Mouse (Mus musculus): ENCODE measurements at regions not wholly inside any gene's neighbourhood (a gene's known extent, or its start where the extent isn't known, plus 50 kb on each side); places are given as distances from the start of the nearest gene placed in this dataset.
A peak's percentile ranks its signal among the peaks of the same experiment; 100 is the strongest.

DNA sequence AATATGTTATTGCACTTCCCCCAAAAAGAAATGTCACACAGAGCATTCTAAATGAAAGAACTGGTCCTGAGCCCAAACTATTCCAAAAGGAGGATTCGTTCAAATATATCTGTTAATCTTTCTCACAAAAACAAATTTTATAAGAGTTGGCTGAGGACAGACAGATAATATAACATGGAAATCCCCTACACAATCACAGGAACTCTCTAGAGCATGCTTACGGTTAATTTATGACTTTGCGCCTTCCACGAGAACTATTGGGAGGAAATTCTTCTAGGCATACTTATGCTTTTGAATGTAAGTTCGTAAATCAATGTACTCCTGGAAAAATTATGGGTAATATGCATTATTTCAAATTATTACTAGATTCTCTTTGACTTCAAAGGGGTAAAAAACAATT, 144.1 kb upstream of the Gimd1 start:
- no peak for DNase-seq

- peak; percentile 6 to 9 for DNase-seq
Measured at GRCm38 (mm10) chr3:132506095-132506494, 123.5 kb upstream of the Gimd1 start.

DNA sequence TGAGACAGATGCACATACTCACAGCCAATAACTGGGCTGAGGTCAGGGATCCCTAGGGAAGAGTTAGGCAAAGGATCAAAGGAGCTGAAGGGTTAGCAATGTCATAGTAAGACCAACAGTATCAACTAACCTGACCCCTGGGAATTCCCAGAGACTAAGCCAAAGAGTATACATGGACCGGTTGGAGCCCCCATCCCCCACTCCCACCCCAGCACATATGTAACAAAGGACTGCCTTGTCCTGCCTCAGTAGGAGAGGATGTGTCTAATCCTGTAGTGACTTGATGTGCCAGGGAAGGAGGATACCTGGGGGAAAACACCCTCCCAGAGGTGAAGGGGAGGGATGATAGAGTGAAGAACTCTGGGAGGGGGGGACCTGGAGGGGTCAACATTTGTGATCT, 119.4 kb upstream of the Gimd1 start:
- DNase-seq = no peak

DNA sequence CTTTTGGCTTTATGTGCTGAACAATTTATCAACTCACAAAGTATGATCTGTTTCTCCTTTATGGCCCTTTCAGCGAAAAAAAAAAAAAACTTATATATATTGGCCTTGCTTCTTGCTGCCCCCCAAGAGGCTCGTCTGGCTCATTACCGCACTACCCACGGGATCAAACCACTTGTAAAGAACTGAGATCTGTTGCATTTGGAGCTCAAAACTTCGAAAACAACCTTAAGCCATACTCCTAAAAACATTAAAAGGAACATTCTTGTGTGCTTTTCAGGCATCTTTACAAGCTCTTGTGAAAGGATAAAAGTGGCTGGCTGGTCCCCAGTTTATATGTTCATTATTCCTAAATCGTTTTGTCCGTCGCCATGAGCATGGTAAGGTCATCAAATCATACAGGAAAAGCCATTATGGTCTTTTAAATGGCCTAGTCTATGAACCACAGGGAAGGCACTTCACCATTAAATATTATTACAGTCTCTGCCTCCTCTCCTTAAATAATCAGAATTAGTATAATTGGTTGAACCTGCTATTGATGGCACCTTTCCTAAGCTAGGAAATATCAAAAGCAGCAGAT, 117.0 kb upstream of the Gimd1 start:
- no peak for DNase-seq

- DNase-seq = no peak
Measured at GRCm38 (mm10) chr3:132533323-132533904, 96.2 kb upstream of the Gimd1 start.

DNA sequence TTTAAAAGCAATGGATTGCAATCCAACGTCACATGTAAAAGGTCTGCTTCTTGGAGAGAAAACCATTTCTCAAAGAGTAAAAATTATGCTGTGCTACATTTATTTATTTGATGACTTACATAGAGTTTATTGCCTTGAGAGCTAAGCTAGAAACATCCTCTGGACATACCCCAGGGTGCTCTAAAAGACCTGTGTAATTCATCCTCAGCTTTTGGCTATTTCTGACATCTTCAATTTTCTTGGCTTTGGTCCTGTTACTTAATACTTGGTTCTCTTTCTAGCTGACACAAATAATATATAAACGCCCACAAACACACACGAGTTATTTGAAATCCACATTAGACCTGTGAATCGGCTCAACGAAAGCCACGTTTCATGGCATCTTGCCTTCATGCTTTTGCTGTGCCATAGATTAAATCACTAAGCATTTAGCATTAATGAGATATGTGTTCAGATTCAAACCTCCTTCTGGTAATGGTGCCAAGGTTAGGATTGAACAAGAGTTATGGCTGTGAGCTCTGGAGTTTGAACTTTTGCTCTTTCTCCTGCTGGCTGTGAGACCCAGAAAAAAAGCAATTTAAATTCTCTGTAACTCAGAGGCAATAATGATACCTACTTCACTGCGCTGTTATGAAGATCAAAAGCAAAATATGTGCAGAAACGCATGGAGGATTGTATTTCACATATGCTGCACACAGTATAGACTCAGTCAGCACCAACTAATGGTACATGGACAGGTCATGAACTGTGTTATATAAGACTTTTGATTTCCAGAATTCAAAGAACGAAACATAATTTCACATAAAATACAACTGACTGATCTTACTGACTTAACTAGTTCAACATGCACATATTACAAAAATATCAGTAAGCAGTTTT, 89.6 kb upstream of the Gimd1 start:
- DNase-seq = no peak

- no peak for DNase-seq
Measured at GRCm38 (mm10) chr3:132551238-132551808, 78.3 kb upstream of the Gimd1 start.

DNA sequence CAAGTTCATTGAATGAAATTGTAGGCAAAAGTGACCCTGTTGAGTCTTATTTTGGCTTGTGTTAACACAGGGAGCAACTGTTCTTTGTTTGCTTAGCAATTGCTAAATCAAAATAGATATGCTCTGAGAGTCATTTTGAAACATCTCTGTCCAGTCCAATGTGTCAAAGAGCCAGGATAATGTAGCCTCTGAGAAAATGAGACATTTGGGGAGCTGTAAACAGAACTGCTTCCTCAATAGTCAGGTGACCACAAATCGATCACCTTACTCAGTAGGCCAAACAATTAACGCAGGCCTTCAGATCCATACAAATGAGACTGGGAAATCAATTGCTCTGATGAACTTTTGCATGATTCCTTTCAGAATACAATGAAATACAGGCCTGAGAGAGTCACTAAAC, 63.9 kb upstream of the Gimd1 start:
- no peak for DNase-seq

GRCm38 (mm10) chr3:132566301-132566700, 63.3 kb upstream of the Gimd1 start:
- DNase-seq = no peak
